Comparison of ENCODE assay signal across 16 mouse cellular contexts in genomic region chr2:32103557-32103956, GRCm38 (mm10). TPM values are rescaled to one million over a fixed set of nuclear protein-coding genes. Genes with fewer than 3 reads are reported as not detected.
DNase-seq lines count a peak whose midpoint lies in the region; ATAC-seq and TF ChIP-seq lines count a peak whose summit lies in the region.
"Had no signal": no experiment of that assay in that cellular context is flagged by ENCODE, and none has a peak within 500 bp of the region (broad histone marks: within the 10 kb centered on the region; RNA-seq: fewer than 3 reads in every experiment).

No protein-coding gene starts in this region.

- TF ChIP-seq CTCF in gastrocnemius, adult 2 months (IDR thresholded peaks at IDR 0.05), result no peak

- H3K9me3 ChIP-seq in kidney, embryonic 14.5 days (ENCODE audit: control insufficient read depth, low read length), result no peaks in the 10 kb centered on the region
- 0 out of 2 replicates have a peak, but pooled peaks cover 5% of the 10 kb centered on the region for H3K9me3 ChIP-seq in midbrain, embryonic 10.5 days (replicated peaks)
- no peaks in the 10 kb centered on the region for H3K9me3 ChIP-seq in midbrain, embryonic 16.5 days (replicated peaks; ENCODE audit: control insufficient read depth, low read length, poor library complexity, severe bottlenecking)

- intact Hi-C loops in gastrocnemius, adult 2 months (cut with DNase I), result no loop called here

- no peak for ATAC-seq in kidney, embryonic 14.5 days (ENCODE audit: low FRiP score, low TSS enrichment)
- no peak for ATAC-seq in midbrain, embryonic 16.5 days
- ATAC-seq: activated CD4-positive, CD25-positive, alpha-beta regulatory T cell, adult 4 months; Patski had no signal

- no peaks in the 10 kb centered on the region for H3K4me1 ChIP-seq in kidney, embryonic 14.5 days (ENCODE audit: control insufficient read depth, insufficient read depth, low read length)
- H3K4me1 ChIP-seq in midbrain, embryonic 10.5 days, result peaks cover 27% of the 10 kb centered on the region
- no peaks in the 10 kb centered on the region for H3K4me1 ChIP-seq in midbrain, embryonic 16.5 days (ENCODE audit: control insufficient read depth, insufficient read depth, low read length)

- H3K4me2 ChIP-seq in kidney, embryonic 14.5 days (replicated peaks; ENCODE audit: low read depth, low read length), result 0 out of 2 replicates have a peak overlapping the region, but pooled peaks have one; percentile 5
- H3K4me2 ChIP-seq in midbrain, embryonic 16.5 days (ENCODE audit: low read length), result no peak overlapping the region

- DNase-seq in gastrocnemius, adult 2 months, result peak; percentile 21
- no peak for DNase-seq in gastrocnemius, adult 8-10 months (ENCODE audit: low spot score in 2 of 2)
- DNase-seq in kidney, postnatal 25 days, result no peak
- no peak for DNase-seq in midbrain, embryonic 10.5 days (ENCODE audit: low spot score)
- peak; percentile 77 for DNase-seq in brain, adult 2 months (ENCODE audit: low read depth, low spot score)
- DNase-seq in retina, embryonic 14.5 days (ENCODE audit: low spot score), result no peak
- DNase-seq: adrenal gland, postnatal 25 days; cerebellum, adult 8-10 months; kidney, adult 8-10 months; lung, adult 18-20 months; spleen, adult 18-20 months; thymus, adult 2 months had no signal

- no peaks in the 10 kb centered on the region for H3K27me3 ChIP-seq in kidney, embryonic 14.5 days (ENCODE audit: control insufficient read depth, insufficient read depth, low read length)
- no peaks in the 10 kb centered on the region for H3K27me3 ChIP-seq in midbrain, embryonic 10.5 days (ENCODE audit: low read depth, poor library complexity, severe bottlenecking)
- H3K27me3 ChIP-seq in midbrain, embryonic 16.5 days (ENCODE audit: control insufficient read depth, insufficient read depth, low read depth, low read length), result no peaks in the 10 kb centered on the region

- no peaks in the 10 kb centered on the region for H3K36me3 ChIP-seq in kidney, embryonic 14.5 days (ENCODE audit: control insufficient read depth, insufficient read depth, low read length)
- H3K36me3 ChIP-seq in midbrain, embryonic 10.5 days, result 0 out of 2 replicates have a peak, but pooled peaks cover 4% of the 10 kb centered on the region
- peaks cover 8% of the 10 kb centered on the region; the same call in 1 of the 2 replicates for H3K36me3 ChIP-seq in midbrain, embryonic 16.5 days (ENCODE audit: control insufficient read depth, insufficient read depth, low read length)

- peak overlapping the region; percentile 47 for H3K4me3 ChIP-seq in gastrocnemius, adult 2 months
- no peak overlapping the region for H3K4me3 ChIP-seq in kidney, embryonic 14.5 days (ENCODE audit: low read length)
- H3K4me3 ChIP-seq in midbrain, embryonic 10.5 days, result peak overlapping the region; percentile 34
- no peak overlapping the region for H3K4me3 ChIP-seq in midbrain, embryonic 16.5 days (ENCODE audit: low read depth, low read length)

- 81% methylated on average over 7 of the region's 7 CpGs for WGBS in kidney, embryonic 14.5 days
- 81% methylated on average over 7 of the region's 7 CpGs for WGBS in midbrain, embryonic 10.5 days
- WGBS in midbrain, embryonic 16.5 days, result 79% methylated on average over 7 of the region's 7 CpGs

- H3K27ac ChIP-seq in gastrocnemius, adult 2 months, result peak overlapping the region; percentile 72
- no peak overlapping the region for H3K27ac ChIP-seq in kidney, embryonic 14.5 days (ENCODE audit: low read depth, low read length)
- H3K27ac ChIP-seq in midbrain, embryonic 10.5 days (replicated peaks), result peak overlapping the region; percentile 23; the same call in 1 of the 2 replicates
- H3K27ac ChIP-seq in midbrain, embryonic 16.5 days (ENCODE audit: low read length), result no peak overlapping the region

- H3K9ac ChIP-seq in kidney, embryonic 14.5 days (ENCODE audit: low read depth, low read length), result no peak overlapping the region
- H3K9ac ChIP-seq in midbrain, embryonic 16.5 days (ENCODE audit: low read depth, low read length), result no peak overlapping the region

RNA-seq across cellular contexts. Expression of gene Plpp7, which starts 8.2 kb away (rescaled TPM):
- total RNA-seq in gastrocnemius, adult 2 months (2021), result 100 to 1,000 TPM; 109 to 120 TPM
- total RNA-seq in gastrocnemius, adult 8-10 months (2022), result 100 to 1,000 TPM in 3 of 4 experiments, 10 to 100 TPM in 1; 99.5 to 130 (median 113) TPM
- 4.0 and 5.5 TPM in 2 replicates for polyA plus RNA-seq in kidney, embryonic 14.5 days (2014; fragmentation: Nextera tagmentation; extraction: Ambion mirVana)
- polyA plus RNA-seq in midbrain, embryonic 10.5 days (2016; fragmentation: Nextera tagmentation; extraction: Ambion mirVana), result 7.1 and 7.8 TPM in 2 replicates
- polyA plus RNA-seq in midbrain, embryonic 16.5 days (2015; fragmentation: Nextera tagmentation; extraction: Ambion mirVana), result 25.0 and 28.4 TPM in 2 replicates
- polyA plus RNA-seq: activated CD4-positive, CD25-positive, alpha-beta regulatory T cell, adult 4 months had no signal

RNA-seq across cellular contexts. Expression of gene Fam78a, which starts 18.9 kb away (rescaled TPM):
- 10 to 100 TPM in 1 of 2 experiments, 1 to 10 TPM in 1; 9.9 to 12.0 TPM for total RNA-seq in gastrocnemius, adult 2 months (2021)
- total RNA-seq in gastrocnemius, adult 8-10 months (2022), result 10 to 100 TPM; 10.8 to 17.5 (median 14.9) TPM
- 1.2 and 1.7 TPM in 2 replicates for polyA plus RNA-seq in kidney, embryonic 14.5 days (2014; fragmentation: Nextera tagmentation; extraction: Ambion mirVana)
- 1.3 and 1.6 TPM in 2 replicates for polyA plus RNA-seq in midbrain, embryonic 10.5 days (2016; fragmentation: Nextera tagmentation; extraction: Ambion mirVana)
- polyA plus RNA-seq in midbrain, embryonic 16.5 days (2015; fragmentation: Nextera tagmentation; extraction: Ambion mirVana), result 0.41 and 0.45 TPM in 2 replicates

RNA-seq across cellular contexts. Expression of gene Prrc2b, which starts 47.3 kb away (rescaled TPM):
- total RNA-seq in gastrocnemius, adult 2 months (2021), result 10 to 100 TPM; 76.4 to 86.9 TPM
- total RNA-seq in gastrocnemius, adult 8-10 months (2022), result 10 to 100 TPM; 81.0 to 90.8 (median 85.9) TPM
- 65.8 and 73.1 TPM in 2 replicates for polyA plus RNA-seq in kidney, embryonic 14.5 days (2014; fragmentation: Nextera tagmentation; extraction: Ambion mirVana)
- polyA plus RNA-seq in midbrain, embryonic 10.5 days (2016; fragmentation: Nextera tagmentation; extraction: Ambion mirVana), result 41.5 and 57.6 TPM in 2 replicates
- 69.8 and 77.9 TPM in 2 replicates for polyA plus RNA-seq in midbrain, embryonic 16.5 days (2015; fragmentation: Nextera tagmentation; extraction: Ambion mirVana)

Comparison
In these comparisons a context has a peak if more than half of its experiments do, and no peak if none do; other contexts are left out.
1. DNase-seq: peak in gastrocnemius, adult 2 months (single experiment) and brain, adult 2 months (single experiment); none in gastrocnemius, adult 8-10 months (0 of 2), kidney, postnatal 25 days (0 of 2), midbrain, embryonic 10.5 days (single experiment) and retina, embryonic 14.5 days (single experiment).
2. H3K27ac ChIP-seq: peak in gastrocnemius, adult 2 months (single experiment) and midbrain, embryonic 10.5 days (single experiment); none in kidney, embryonic 14.5 days (single experiment) and midbrain, embryonic 16.5 days (single experiment).
3. H3K4me3 ChIP-seq: peak in gastrocnemius, adult 2 months (single experiment) and midbrain, embryonic 10.5 days (single experiment); none in kidney, embryonic 14.5 days (single experiment) and midbrain, embryonic 16.5 days (single experiment).